Mouse (Mus musculus) kidney, embryonic 14.5 days (tissue): ENCODE results near the gene Olfr212. TPM values are rescaled to one million over a fixed set of nuclear protein-coding genes. Genes with fewer than 3 reads are reported as not detected.
"Not testable (repeated sequence)": the region's sequence is repeated elsewhere in the genome, so short reads cannot be mapped to it uniquely, and the experiment has no call there.

ENCODE experiments used
- ATAC-seq: fragments of 200-750 bp; cut with Nextera tagmentation; 2 replicates; pipeline ENCODE4 v1.8.0; 2017; ENCODE audit warnings: moderate number of reproducible peaks, mild to moderate bottlenecking, moderate TSS enrichment, moderate library complexity; ENCODE audit not compliant: low FRiP score, low TSS enrichment
- H3K27ac ChIP-seq: fragments of 300-500 bp; sonication (generic); 2 replicates; pipeline ENCODE4 v1.5.1; 2014; ENCODE audit warnings: low read depth, mild to moderate bottlenecking, low read length, moderate library complexity, mixed read lengths
- H3K27me3 ChIP-seq: fragments of 300-500 bp; sonication (generic); 2 replicates; pipeline ENCODE4 v1.6.1; 2014; ENCODE audit warnings: mild to moderate bottlenecking, low read length; ENCODE audit not compliant: control insufficient read depth, insufficient read depth
- H3K36me3 ChIP-seq: fragments of 300-500 bp; sonication (generic); 2 replicates; pipeline ENCODE4 v1.6.1; 2014; ENCODE audit warnings: low read length, mixed read lengths; ENCODE audit not compliant: control insufficient read depth, insufficient read depth
- H3K4me1 ChIP-seq: fragments of 300-500 bp; sonication (generic); 2 replicates; pipeline ENCODE4 v1.6.1; 2014; ENCODE audit warnings: low read length, mixed read lengths; ENCODE audit not compliant: control insufficient read depth, insufficient read depth
- H3K4me2 ChIP-seq: fragments of 300-500 bp; sonication (generic); replicated peaks from 2 replicates; pipeline ENCODE4 v1.6.1; 2014; ENCODE audit warnings: low read depth, mild to moderate bottlenecking, low read length
- H3K4me3 ChIP-seq: fragments of 300-500 bp; sonication (generic); 2 replicates; pipeline ENCODE4 v1.5.1; 2014; ENCODE audit warnings: mild to moderate bottlenecking, low read length
- H3K9ac ChIP-seq: fragments of 300-500 bp; sonication (generic); 2 replicates; pipeline ENCODE4 v1.6.1; 2014; ENCODE audit warnings: low read depth, mild to moderate bottlenecking, low read length, moderate library complexity
- H3K9me3 ChIP-seq: fragments of 300-500 bp; sonication (generic); 2 replicates; pipeline ENCODE4 v1.6.1; 2016; ENCODE audit warnings: low read length; ENCODE audit not compliant: control insufficient read depth
- WGBS: fragments of 180-500 bp; shearing (Covaris S2); extraction: QIAGEN DNeasy Blood & Tissue Kit; methylation state at CpG from one replicate; pipeline ENCODE4 v1.1.7; 2014; 5-methylcytosine and 5-hydroxymethylcytosine counted together
- polyA plus RNA-seq: library from polyadenylated mRNA; unstranded; fragments of >200 nt; fragmentation: Nextera tagmentation; extraction: Ambion mirVana; gene quantifications from 2 replicates; pipeline ENCODE4 v1.2.1, GENCODE M21; 2014

The Olfr212 gene
- not detected in 2 replicates for polyA plus RNA-seq

DNA sequence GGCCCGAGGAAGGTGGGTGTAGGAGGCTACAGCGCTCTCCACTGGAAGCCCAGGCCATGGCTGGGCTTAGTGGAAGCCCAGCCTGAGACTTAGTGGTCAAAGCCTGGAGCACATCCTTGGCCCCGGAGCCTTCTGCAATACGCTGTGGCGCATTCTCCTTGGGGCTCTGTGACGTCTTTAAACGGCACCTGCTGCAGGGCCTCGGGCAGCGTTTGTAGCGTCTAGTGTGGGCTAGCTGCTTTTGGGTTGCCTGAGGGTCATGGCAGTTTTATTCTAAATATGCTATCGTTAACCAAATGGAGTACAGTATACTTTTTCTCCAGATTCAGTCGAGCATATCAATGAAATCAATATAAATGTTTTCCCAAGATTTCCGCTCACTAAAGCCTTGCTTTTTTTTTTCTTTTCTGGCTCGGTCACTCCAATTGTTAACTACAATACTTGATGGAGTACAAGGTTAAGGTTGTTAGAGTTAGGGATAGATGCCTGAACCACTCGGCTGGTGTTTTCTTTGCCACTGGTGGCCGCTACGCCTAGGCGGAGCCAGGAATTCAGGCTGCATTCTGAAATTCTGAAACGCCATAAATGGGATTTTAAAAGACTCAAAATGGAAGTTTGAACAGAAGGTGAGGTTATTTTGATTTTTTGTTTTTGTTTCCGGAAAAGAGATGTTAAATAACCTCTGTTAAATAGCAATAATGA lies at the start of gene Olfr212:
Gene Olfr212, plus strand, starts transcription at position 215 of the 702 bp plus-strand sequence.
- not testable (repeated sequence) for ATAC-seq, H3K9ac ChIP-seq, H3K27me3 ChIP-seq, H3K36me3 ChIP-seq, H3K4me2 ChIP-seq, H3K27ac ChIP-seq, H3K4me3 ChIP-seq, H3K4me1 ChIP-seq
- 94% methylated on average over 19 of the region's 20 CpGs for WGBS
- H3K9me3 ChIP-seq, result peaks cover 16% of the 10 kb centered on the region

DNA sequence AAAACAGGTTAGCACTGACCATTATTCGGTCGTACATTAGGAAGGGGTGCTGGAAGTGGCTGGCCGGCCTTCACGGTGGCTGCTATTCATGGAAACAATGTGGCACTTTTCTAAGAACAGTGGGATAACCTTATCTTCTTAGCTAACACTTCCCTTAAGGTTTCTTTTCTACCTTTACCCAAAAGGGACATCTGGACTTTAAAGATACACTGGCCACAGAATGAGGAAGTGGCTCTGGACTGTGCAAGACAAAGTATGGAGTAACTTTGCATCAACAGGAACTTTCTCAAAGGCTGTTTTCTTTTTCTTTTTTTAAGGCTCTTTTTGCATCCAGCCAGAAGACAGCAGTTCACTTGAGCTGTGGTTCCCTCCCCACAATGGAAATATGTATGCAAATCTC lies 47.6 kb upstream of the Olfr212 start:
- ATAC-seq, result no peak
- Histone ChIP-seq H3K9me3 (no peaks in the 10 kb centered on the region), H3K4me3 (no peak overlapping the region), H3K27me3 (peaks cover 24% of the 10 kb centered on the region), H3K4me2 (no peak overlapping the region), H3K4me1 (no peaks in the 10 kb centered on the region), H3K36me3 (no peaks in the 10 kb centered on the region), H3K9ac (no peak overlapping the region), H3K27ac (no peak overlapping the region)
- 88% methylated on average over 4 of the region's 4 CpGs for WGBS

DNA sequence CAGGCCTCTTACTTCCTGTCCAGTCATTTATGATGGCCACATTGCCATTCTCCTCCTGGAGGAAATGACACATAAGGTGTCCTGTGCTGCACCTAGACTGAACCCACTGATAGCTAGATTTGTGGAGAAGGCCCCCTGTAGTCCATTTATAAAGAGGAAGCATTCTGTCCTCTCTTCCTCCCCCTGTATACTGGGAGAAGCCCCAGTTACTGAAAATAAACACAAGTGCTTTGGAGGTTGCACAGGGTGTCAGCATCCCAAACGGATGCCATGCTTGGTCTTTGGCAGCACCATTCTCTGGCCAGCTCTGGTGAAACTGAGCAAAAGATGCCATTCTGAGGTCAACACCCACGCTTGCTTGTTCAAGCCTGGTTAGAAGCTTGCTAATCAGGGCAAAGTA lies 47.1 kb upstream of the Olfr212 start:
- no peak overlapping the region for H3K4me2 ChIP-seq
- no peak for ATAC-seq
- no peaks in the 10 kb centered on the region for H3K4me1 ChIP-seq
- H3K27ac ChIP-seq, result no peak overlapping the region
- no peaks in the 10 kb centered on the region for H3K36me3 ChIP-seq
- H3K4me3 ChIP-seq, result no peak overlapping the region
- no peaks in the 10 kb centered on the region for H3K9me3 ChIP-seq
- WGBS, result 75% methylated on average over 2 of the region's 2 CpGs
- peaks cover 24% of the 10 kb centered on the region for H3K27me3 ChIP-seq
- no peak overlapping the region for H3K9ac ChIP-seq

DNA sequence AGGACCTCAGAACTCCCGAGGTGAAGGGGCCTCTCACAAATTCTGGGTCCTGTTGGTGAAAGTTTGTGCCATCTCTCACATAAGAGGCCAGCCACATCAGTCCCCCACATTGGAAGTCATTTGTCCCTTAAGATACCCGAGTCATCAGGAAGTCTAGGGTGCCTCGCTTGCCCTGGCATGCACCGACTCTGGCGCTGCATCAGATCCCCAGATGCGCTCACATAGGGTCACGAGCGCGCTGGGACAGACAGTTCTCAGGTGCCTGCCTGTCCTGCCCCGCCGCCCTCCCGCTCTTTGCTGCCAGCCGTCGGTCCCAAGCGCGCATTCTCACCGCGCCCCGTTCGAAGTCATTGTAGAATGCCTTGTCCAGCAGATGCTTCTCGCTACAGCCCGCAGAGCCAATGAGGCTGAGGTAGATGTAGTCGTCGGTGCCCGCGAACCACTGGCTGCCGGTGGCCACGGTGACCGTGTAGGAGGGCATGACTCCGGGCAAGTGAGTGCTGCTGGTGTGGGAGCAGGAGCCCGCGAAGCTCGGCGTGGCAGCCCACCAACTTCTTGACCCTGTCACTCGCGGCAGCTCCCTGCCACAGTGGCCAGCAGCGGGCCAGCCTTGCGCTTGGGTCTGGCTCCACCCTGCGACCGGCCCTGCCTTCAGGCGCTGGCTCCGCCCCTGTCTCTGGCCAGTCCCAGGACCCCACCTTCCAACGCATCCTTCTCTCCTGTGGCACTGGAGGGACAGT lies 45.6 kb upstream of the Olfr212 start, which contains the start of gene Alox5:
Gene Alox5, minus strand, starts transcription at position 635 of the 740 bp plus-strand sequence.
- WGBS, result 3% methylated on average over 43 of the region's 43 CpGs
- H3K36me3 ChIP-seq, result no peaks in the 10 kb centered on the region
- H3K9ac ChIP-seq, result no peak within 1 kb of the TSS
- no peaks in the 10 kb centered on the region for H3K4me1 ChIP-seq
- peak within 1 kb of the TSS; percentile 29 for H3K4me3 ChIP-seq
- peak within 1 kb of the TSS; percentile 61 for H3K4me2 ChIP-seq
- H3K9me3 ChIP-seq, result no peaks in the 10 kb centered on the region
- peaks cover 24% of the 10 kb centered on the region for H3K27me3 ChIP-seq
- no peak within 1 kb of the TSS for H3K27ac ChIP-seq
- peak; percentile 86 for ATAC-seq

DNA sequence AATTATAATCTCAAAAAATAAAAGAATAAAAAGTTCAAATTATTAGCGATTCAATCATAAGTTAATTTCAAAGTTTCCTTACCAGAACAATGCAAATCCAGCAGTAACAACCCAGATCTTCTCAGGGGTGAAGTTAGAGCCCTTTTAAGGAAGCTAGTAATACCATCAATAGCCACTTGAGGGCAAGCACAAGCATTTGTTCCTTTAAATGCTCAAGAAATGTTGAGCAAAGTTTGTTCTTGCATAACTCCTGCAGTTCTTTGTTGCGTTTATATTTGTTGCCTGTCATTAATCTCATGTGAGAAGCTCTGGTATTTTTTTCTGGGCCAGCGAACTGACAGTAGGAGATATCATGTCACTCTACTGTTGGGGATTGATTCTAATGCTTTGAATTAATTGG lies 38.2 kb upstream of the Olfr212 start:
- no peaks in the 10 kb centered on the region for H3K9me3 ChIP-seq
- H3K4me2 ChIP-seq, result no peak overlapping the region
- H3K4me3 ChIP-seq, result no peak overlapping the region
- ATAC-seq, result no peak
- no peaks in the 10 kb centered on the region for H3K27me3 ChIP-seq
- H3K36me3 ChIP-seq, result no peaks in the 10 kb centered on the region
- no peaks in the 10 kb centered on the region for H3K4me1 ChIP-seq
- 37% methylated on average over 3 of the region's 3 CpGs for WGBS
- H3K9ac ChIP-seq, result no peak overlapping the region
- no peak overlapping the region for H3K27ac ChIP-seq

DNA sequence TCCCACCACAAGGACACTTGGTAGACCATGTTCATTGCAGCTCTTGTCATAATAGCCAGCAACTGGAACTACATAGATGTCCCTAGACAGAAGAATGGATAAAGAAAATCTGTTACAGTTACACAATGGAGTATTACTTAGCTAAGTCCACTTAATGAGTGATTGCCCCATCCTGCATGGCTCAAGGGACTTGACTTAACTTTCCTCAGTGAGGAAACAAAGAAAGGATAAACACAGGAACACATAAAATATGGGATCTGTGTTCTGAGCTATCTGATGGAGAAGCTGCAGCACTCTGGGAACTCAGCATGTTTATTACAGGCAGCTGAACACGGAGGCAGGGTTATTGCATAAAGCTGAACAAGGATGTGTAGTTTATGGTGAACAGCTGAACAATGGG lies 21.2 kb upstream of the Olfr212 start:
- no peak for ATAC-seq
- Histone ChIP-seq H3K36me3 (no peaks in the 10 kb centered on the region), H3K27me3 (no peaks in the 10 kb centered on the region), H3K27ac (no peak overlapping the region), H3K9me3 (no peaks in the 10 kb centered on the region), H3K4me2 (no peak overlapping the region), H3K4me1 (no peaks in the 10 kb centered on the region), H3K9ac (no peak overlapping the region), H3K4me3 (no peak overlapping the region)
- 77% methylated on average over 1 of the region's 1 CpGs for WGBS

DNA sequence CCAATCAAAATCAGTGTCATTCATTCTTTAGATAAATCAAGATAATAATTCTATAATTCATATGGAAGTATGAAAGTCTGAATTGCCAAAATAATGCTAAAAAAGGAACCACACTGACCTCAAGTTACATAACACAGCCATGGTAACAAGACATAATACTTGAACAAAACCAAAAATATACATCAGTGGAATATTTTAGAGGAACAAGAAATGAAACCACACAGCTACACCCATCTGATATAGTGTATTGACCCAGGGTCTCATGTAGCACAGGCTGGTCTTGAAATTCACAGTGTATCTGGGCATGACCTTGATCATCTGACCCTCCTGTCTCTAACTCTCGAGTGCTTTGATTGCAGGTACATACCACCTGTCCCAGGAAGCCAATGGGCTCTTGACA lies 19.5 kb upstream of the Olfr212 start:
- H3K9me3 ChIP-seq, result no peaks in the 10 kb centered on the region
- no peak overlapping the region for H3K27ac ChIP-seq
- no peaks in the 10 kb centered on the region for H3K36me3 ChIP-seq
- no peak for ATAC-seq
- H3K4me3 ChIP-seq, result no peak overlapping the region
- H3K4me2 ChIP-seq, result no peak overlapping the region
- 78% methylated on average over 1 of the region's 1 CpGs for WGBS
- H3K9ac ChIP-seq, result no peak overlapping the region
- no peaks in the 10 kb centered on the region for H3K4me1 ChIP-seq
- H3K27me3 ChIP-seq, result no peaks in the 10 kb centered on the region

DNA sequence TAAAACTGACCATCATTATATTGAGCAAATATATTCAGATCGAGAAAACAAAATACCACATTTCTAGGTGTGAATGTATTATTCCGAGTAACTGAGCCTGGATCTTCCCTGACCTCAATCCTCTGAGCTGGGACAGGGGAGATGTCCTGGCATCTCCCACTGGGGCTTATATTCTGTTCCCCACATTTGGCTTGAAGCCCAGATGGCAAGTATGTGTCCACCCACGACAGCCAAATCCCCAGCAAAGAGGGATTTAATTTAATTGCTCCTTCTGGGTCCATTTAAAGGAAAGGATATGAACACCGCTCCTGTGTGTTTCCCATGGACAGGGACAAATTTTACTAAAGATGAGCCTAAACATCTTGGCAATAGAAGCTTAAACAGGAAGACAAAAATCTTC lies 17.5 kb upstream of the Olfr212 start, which contains the start of gene Olfr211:
Gene Olfr211, plus strand, starts transcription at position 301 of the 400 bp plus-strand sequence.
- Histone ChIP-seq H3K27me3 (no peaks in the 10 kb centered on the region), H3K9ac (no peak within 1 kb of the TSS), H3K36me3 (no peaks in the 10 kb centered on the region), H3K4me1 (no peaks in the 10 kb centered on the region), H3K4me3 (no peak within 1 kb of the TSS), H3K9me3 (no peaks in the 10 kb centered on the region), H3K4me2 (no peak within 1 kb of the TSS), H3K27ac (no peak within 1 kb of the TSS)
- WGBS, result 73% methylated on average over 4 of the region's 4 CpGs
- no peak for ATAC-seq

DNA sequence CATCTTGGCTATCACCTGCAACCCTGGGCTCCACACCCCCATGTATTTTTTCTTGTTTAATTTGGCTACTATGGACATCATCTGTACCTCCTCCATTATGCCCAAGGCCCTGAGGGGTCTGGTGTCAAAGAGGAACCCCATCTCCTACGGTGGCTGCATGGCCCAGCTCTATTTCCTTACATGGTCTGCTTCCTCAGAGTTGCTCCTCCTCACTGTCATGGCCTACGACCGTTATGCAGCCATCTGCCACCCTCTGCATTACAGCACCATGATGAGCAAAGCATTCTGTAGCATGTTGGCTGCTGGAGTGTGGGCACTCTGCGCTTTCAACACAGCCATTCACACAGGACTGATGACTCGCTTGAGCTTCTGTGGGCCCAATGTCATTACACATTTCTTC lies 12.6 kb upstream of the Olfr212 start:
- 84% methylated on average over 5 of the region's 5 CpGs for WGBS
- Histone ChIP-seq H3K36me3 (no peaks in the 10 kb centered on the region), H3K27me3 (no peaks in the 10 kb centered on the region), H3K4me1 (no peaks in the 10 kb centered on the region), H3K9ac (no peak overlapping the region), H3K9me3 (no peaks in the 10 kb centered on the region), H3K27ac (no peak overlapping the region), H3K4me3 (no peak overlapping the region), H3K4me2 (no peak overlapping the region)
- no peak for ATAC-seq
